Mouse (Mus musculus): Measurements from ENCODE around the gene Bcar3.

Bcar3 gene

GRCm38 (mm10) chr3:122337992-122338391, 44.1 kb downstream of the Bcar3 start:
- DNase-seq (ENCODE audit: low read depth, low spot score): no peak

GRCm38 (mm10) chr3:122338897-122339296, 45.0 kb downstream of the Bcar3 start:
- DNase-seq (ENCODE audit: low read depth, low spot score): no peak

DNA sequence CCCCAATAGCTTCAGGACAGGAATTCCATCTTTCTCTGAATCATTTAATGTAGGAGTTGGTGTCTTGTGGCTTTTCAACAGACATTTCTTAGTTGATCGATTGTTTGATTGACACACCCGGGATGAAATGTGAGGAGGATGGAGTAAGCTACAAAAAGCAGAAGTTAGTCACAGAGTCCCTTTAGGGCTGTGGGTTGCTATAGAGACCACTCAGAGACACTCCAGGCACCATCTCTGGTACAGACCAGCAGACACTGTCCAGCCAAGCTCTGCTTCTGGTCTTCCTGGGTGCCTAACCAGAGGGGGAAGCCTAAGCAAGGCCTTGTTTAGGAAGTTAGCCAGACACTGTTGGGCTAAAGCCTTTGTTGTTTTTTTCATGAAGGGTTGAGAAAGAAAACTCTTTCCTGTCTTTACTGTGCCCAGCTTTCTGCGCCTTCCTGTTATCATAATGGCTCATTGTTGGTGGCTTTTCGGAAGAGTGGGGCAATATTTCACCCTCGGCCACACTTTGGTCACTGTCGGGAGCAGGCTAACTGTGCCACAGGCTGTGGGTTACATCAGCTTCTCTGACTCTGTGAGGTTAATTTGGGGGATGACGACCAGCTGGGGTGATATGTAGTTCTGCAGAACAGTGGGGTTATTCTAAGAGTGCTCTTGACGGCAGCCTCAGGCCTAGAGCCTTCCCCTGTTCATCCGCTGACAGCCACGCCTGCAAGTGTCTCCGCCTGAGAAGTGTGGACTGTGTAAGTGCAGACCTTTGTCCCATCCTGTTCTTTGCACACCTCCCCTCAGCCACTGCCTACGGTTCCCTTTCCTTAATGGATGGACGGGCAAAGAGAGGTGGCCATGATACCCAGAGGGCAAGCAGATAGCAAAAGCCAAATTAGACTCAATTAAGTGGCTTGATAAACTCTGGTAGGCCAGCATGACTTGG, 46.5 kb downstream of the Bcar3 start:
- DNase-seq (ENCODE audit: low read depth, low spot score): no peak

- no peak for DNase-seq (ENCODE audit: low read depth, low spot score)
These were observed 49.5 kb downstream of the Bcar3 start for GRCm38 (mm10) chr3:122343437-122343853.

DNA sequence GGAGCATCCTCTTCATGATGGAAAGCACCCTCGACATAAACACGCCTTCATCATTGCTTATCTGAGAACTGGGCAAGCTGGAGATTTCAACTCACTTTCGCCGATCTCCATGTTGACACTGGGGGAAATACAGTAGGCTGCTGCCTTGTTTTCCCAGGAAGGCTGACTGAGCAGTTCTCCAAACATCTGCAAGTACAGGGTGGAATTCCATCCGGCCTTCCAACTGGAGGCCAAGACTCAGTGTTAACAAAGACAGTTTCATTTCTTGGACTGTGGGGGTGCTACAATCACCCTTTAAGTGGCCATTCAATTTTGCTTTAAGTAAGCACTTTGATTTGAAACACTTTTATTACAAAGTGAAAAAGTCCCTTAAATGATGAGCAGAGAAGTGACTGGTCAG, 50.4 kb downstream of the Bcar3 start:
- DNase-seq (ENCODE audit: low read depth, low spot score): no peak

- no peak for DNase-seq (ENCODE audit: low read depth, low spot score)
These were observed 52.1 kb downstream of the Bcar3 start for GRCm38 (mm10) chr3:122345977-122346472.

- DNase-seq (ENCODE audit: low read depth, low spot score): no peak
These were observed 52.7 kb downstream of the Bcar3 start for GRCm38 (mm10) chr3:122346600-122346999.

DNA sequence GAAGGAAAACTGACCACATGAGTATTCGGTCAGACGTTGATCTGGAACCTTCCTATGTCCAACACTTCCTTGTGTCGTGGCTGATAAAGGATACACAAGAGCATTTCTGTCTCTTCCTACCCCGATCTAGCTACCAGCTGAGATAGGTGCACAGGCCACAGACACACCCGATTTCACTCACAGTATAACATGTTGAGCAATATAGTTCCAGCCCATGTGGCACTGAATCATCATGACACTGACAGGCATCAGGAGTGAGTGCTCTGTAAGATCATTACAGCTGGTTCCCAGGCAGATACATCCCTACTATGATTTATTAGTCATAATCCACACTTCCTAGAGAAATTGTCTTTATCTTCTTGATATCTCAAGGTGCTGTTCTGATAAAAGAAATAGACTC, 54.7 kb downstream of the Bcar3 start:
- no peak for DNase-seq (ENCODE audit: low read depth, low spot score)

DNA sequence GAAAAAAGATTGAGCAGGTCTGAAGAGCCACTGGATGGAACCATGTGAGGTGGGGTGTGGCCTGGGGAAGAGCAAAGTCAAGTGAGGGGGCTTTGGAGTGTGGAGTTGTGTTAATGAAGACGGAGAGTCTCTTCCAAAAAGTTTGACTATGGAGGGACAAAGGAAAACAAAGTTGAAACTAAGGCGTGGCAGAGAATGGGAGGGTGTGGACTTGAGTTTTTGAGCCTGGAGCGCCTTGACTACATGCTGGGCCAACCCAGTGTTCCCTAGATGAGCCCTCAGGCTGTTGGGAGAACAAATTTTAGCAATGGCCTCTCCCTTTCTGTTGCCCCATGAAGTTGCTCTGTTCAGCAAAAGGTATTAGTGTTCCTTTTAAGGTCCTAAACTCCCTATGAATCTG, 58.9 kb downstream of the Bcar3 start:
- no peak for DNase-seq (ENCODE audit: low read depth, low spot score)

- no peak for DNase-seq (ENCODE audit: low read depth, low spot score)
These were observed 65.5 kb downstream of the Bcar3 start for GRCm38 (mm10) chr3:122359426-122359825.

- no peak for DNase-seq (ENCODE audit: low read depth, low spot score)
These were observed 66.0 kb downstream of the Bcar3 start for GRCm38 (mm10) chr3:122359954-122360353.

DNA sequence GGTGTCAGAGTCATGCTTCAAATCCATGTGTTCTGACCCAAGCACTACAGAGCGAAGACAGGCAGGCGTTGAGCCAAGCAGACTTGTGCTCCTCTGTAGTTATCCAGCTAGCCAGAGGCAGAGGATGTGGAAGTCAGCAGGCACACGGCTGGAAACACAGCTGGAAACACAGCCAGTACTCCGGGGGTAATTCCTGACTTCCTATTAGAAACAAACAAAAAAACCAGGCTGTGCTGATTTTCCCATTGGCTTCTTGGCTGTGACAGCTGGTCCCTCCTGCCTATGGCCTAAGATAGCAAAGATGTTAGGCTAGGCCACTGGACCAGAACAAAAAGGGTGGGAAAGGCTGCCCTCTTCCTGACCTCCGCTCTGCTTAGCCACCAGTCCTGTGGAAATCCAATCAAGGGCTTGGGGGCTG, 66.8 kb downstream of the Bcar3 start:
- DNase-seq (ENCODE audit: low read depth, low spot score): no peak

- DNase-seq (ENCODE audit: low read depth, low spot score): no peak
These were observed 68.8 kb downstream of the Bcar3 start for GRCm38 (mm10) chr3:122362719-122363118.

DNA sequence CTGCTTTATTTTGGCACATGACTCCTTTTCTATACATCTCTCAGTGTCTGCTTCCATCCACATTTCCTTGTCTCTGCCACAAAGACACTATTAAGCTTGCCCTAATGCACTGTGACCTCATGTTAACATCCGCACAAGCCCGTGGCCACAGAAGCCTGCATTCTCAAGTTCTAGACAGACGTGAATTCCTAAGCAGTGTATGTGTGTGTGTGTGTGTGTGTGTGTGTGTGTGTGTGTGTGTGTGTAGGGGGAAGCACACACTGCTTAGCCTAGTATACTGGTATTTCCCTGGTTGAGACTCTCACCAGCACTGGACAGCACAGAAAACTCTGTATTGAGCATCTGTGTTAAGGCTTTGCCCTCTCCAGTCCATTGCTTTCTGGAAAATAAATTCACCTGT, 70.6 kb downstream of the Bcar3 start:
- no peak for DNase-seq (ENCODE audit: low read depth, low spot score)

- peak; percentile 32 for DNase-seq (ENCODE audit: low read depth, low spot score)
These were observed 71.4 kb downstream of the Bcar3 start for GRCm38 (mm10) chr3:122365326-122365725.

DNA sequence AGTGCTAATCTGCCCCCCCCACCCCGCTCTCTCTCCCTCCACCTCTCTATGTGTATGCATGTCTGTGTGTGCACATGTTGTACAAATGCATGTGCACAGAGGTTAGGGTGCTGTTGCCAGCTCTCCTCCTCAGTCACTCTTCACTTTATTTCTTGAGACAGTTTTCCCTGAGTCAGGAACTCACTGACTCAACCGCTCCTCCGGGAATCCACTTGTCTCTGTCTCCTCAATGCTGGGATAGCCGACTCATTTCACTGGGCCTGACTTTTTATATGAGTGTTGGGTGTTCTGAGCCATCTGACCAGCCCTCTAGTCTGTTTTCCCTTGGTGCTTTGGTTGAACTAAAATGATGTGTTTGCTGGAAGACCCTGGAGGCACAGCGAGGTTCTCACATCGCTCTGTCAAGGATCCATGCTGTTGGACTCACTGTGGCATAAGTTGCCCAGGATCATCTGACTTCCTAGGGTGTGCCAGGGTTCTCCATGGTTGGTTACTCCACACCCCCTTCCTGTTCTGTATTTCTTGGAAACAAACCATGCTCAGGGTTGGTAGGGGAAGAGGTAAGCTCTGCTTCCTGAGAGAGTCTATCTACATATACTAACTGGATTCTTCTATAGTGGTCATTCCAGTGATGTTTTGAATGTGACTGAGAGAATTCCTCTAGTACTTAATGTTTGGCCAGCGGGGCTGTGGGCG, 77.9 kb downstream of the Bcar3 start:
- no peak for DNase-seq (ENCODE audit: low read depth, low spot score)

DNA sequence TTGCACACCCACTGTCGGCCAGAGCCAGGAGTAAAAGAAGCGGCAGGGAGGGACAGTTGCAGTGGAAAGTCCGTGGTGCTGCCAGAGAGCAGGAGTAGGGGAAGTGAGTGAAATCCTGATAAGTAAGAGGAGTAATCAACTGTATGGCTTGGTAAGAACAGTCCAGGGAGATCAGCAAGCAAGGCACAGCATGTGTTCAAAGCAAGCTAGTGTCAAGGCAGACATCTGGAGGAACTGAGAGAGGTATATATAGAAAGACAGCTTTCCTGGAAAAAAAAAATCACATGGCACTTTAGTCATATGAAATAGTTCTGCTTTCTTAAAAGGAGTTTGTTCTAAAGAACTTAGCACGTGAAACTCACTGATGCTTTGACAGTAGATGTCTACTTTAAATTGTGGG, 78.7 kb downstream of the Bcar3 start:
- no peak for DNase-seq (ENCODE audit: low read depth, low spot score)

GRCm38 (mm10) chr3:122376011-122376410, 82.1 kb downstream of the Bcar3 start:
- no peak for DNase-seq (ENCODE audit: low read depth, low spot score)

DNA sequence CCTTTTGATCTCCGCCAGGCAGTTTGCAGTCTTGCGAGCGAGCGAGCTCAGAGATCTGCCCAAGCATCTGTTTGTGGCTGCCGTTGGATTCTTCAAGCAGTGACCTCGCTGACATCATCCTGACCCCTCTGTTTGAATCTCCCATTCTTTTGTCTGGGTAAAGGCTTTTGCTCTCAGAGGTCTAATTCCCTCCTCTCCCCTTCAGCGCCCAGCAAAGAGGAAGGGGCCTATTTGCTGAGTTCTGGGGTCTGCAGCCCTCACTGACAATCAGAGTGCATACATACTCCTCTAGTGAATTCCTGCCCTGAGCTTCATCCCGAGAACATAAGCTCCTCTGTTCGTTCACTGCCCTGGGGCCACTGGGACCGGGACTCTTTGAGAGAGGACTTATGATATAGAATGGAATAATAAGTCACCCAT, 82.5 kb downstream of the Bcar3 start:
- no peak for DNase-seq (ENCODE audit: low read depth, low spot score)

GRCm38 (mm10) chr3:122376841-122377464, 83.0 kb downstream of the Bcar3 start:
- DNase-seq (ENCODE audit: low read depth, low spot score): no peak

DNA sequence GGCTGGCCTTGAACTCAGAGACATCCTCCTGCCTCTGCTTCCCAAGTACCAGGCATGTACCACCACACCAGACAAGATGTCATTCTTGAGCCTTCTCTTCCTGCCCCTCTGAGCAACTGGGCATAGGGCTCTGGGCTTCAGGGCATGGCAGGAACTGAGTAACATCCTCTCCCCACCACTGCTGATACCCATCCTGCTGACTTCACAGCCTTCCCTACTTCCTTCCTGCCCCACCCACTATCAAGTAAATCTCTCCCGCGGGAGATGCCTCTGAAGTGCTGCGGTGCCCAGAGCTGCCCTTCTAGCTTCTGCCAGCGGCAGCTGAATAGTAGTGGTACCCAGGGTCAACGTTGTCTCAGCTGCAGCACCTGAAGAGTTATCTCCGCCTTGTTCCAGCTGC, 84.7 kb downstream of the Bcar3 start:
- DNase-seq (ENCODE audit: low read depth, low spot score): no peak

- DNase-seq (ENCODE audit: low read depth, low spot score): no peak
These were observed 86.8 kb downstream of the Bcar3 start for GRCm38 (mm10) chr3:122380776-122381175.

Measured in skeletal muscle tissue, adult 2 months (tissue).